Mouse (Mus musculus) liver, postnatal 0 days (tissue): ENCODE data around the gene Ilkap.

Experiments
- CTCF ChIP-seq: sonication (generic); IDR thresholded peaks from 2 replicates; pipeline ENCODE4 v1.5.1; 2016; ENCODE audit warnings: antibody characterized with exemption, low read depth
- EP300 ChIP-seq: IDR thresholded peaks from 2 replicates; pipeline ENCODE4 v1.6.1; 2016; ENCODE audit warnings: antibody characterized with exemption, low read depth, mild to moderate bottlenecking

DNA sequence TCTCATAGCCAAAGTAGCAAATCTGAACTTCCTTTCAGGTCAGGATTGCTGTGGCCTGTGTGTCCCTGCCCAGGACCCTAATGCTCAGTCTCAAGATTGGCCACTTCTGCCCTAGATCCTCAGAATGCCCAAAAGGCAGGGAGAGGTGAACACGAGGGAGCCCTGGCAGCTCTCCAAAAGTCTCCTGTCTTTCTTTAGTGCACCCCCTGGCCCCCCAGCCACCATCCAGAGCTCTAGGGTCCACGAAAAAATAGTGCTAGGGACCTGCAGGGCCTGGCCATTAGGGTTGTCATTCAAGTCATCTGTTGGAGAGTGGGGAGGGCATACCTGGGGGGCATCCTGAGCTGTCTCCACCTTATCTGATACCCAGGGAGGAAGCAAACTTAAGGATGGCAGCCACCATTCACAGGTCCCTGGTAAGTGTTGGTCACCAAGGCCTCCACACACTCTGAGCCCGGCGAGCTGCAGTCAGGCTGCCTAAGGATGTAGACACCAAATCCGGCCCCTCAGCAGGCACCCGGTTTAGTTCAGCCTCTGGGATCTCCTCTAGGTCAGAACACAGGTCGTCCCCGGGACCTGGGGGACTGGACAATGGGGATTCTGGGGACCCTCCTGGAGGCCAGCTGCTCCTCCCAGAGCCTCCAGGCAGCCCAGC, 13.1 kb upstream of the Ilkap start:
- no peak for TF ChIP-seq EP300
- no peak for TF ChIP-seq CTCF
